Comparison of ENCODE assay signal across 8 mouse cellular contexts in the genomic region with DNA sequence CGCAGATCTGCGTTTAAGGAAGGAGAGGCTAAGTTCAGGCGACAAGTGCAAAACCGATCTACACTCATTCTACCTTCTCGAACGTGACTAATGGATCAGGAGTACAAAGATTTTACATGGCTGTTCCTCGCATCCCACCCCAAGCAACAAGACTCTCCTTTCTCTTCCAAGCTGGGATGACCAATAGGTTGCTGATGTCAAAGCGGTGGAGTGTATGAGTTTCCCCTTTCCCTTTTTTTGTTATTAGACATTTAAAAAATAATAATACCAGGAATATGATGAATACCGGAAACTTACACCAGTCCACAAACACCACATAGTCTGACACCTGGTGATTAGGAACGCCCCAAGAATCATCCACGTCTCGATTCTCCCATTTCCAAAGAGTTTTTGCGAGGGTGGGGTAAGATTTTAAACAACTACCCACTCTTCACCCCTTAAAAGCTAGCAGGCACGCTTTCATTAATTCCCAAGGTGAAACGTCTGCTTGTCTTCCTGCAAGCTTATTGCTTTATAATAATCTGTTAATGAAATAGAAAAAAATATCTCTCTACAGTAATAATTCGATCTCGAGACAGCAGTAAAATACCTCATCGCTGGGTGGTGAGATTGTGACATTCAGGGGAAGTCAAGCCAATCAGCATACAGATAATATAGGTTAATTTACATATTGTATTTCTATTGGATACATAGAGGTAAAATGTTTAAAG. TPM values are rescaled to one million over a fixed set of nuclear protein-coding genes. Genes with fewer than 3 reads are reported as not detected.
DNase-seq lines count a peak whose midpoint lies in the region; ATAC-seq and TF ChIP-seq lines count a peak whose summit lies in the region.

Gene Gpr85 (minus strand): TSS at position 598 of the 710 bp plus-strand sequence.

- peak within 1 kb of the TSS; percentile 78 for H3K9ac ChIP-seq in heart, adult 2 months (ENCODE audit: low read depth, low read length)
- H3K9ac ChIP-seq in embryonic facial prominence, embryonic 11.5 days (replicated peaks; ENCODE audit: low read length): peak within 1 kb of the TSS; percentile 73
- peak within 1 kb of the TSS; percentile 99 for H3K9ac ChIP-seq in hindbrain, embryonic 14.5 days
- H3K9ac ChIP-seq in limb, embryonic 15.5 days: peak within 1 kb of the TSS; percentile 76

- no peak for ATAC-seq in embryonic facial prominence, embryonic 11.5 days (replicated peaks; ENCODE audit: insufficient number of reproducible peaks, low FRiP score, low TSS enrichment, low read depth)
- ATAC-seq in hindbrain, embryonic 14.5 days (ENCODE audit: low FRiP score): peak; percentile 43; the same call in 1 of the 2 replicates
- ATAC-seq in limb, embryonic 15.5 days (ENCODE audit: insufficient number of reproducible peaks, low FRiP score, low TSS enrichment, low read depth): no peak

- no peaks in the 10 kb centered on the region for H3K36me3 ChIP-seq in heart, adult 2 months (ENCODE audit: control insufficient read depth, insufficient read depth, low read length)
- H3K36me3 ChIP-seq in embryonic facial prominence, embryonic 11.5 days (replicated peaks; ENCODE audit: control insufficient read depth, insufficient read depth, low read depth, low read length): no peaks in the 10 kb centered on the region
- peaks cover 4% of the 10 kb centered on the region; the same call in 1 of the 2 replicates for H3K36me3 ChIP-seq in hindbrain, embryonic 14.5 days (replicated peaks; ENCODE audit: control insufficient read depth, insufficient read depth)
- H3K36me3 ChIP-seq in limb, embryonic 15.5 days: no peaks in the 10 kb centered on the region

- no peak for TF ChIP-seq EP300 in heart, adult 2 months (IDR thresholded peaks at IDR 0.05; ENCODE audit: insufficient read depth, low read depth, low read length)

- WGBS in heart, adult 2 months: 48% methylated on average over 18 of the region's 18 CpGs
- 44% methylated on average over 18 of the region's 18 CpGs for WGBS in embryonic facial prominence, embryonic 11.5 days
- WGBS in hindbrain, embryonic 14.5 days: 27% methylated on average over 18 of the region's 18 CpGs
- WGBS in limb, embryonic 15.5 days: 41% methylated on average over 18 of the region's 18 CpGs

- no peaks in the 10 kb centered on the region for H3K9me3 ChIP-seq in embryonic facial prominence, embryonic 11.5 days (replicated peaks; ENCODE audit: control insufficient read depth, low read length)
- H3K9me3 ChIP-seq in hindbrain, embryonic 14.5 days (ENCODE audit: control insufficient read depth, low read length): no peaks in the 10 kb centered on the region
- H3K9me3 ChIP-seq in limb, embryonic 15.5 days: no peaks in the 10 kb centered on the region

- H3K4me1 ChIP-seq in heart, adult 2 months (ENCODE audit: control insufficient read depth, insufficient read depth, low read length): no peaks in the 10 kb centered on the region; the same call in 1 of the 2 replicates
- H3K4me1 ChIP-seq in embryonic facial prominence, embryonic 11.5 days (ENCODE audit: control insufficient read depth, insufficient read depth, low read length): no peaks in the 10 kb centered on the region
- peaks cover 6% of the 10 kb centered on the region; the same call in 1 of the 2 replicates for H3K4me1 ChIP-seq in hindbrain, embryonic 14.5 days (replicated peaks; ENCODE audit: control insufficient read depth, insufficient read depth, low read length)
- peaks cover 12% of the 10 kb centered on the region; the same call in 1 of the 2 replicates for H3K4me1 ChIP-seq in limb, embryonic 15.5 days

- peak within 1 kb of the TSS; percentile 72 for H3K4me3 ChIP-seq in heart, adult 2 months
- H3K4me3 ChIP-seq in embryonic facial prominence, embryonic 11.5 days (ENCODE audit: low read depth, low read length): peak within 1 kb of the TSS; percentile 44
- peak within 1 kb of the TSS; percentile 80 for H3K4me3 ChIP-seq in hindbrain, embryonic 14.5 days (replicated peaks; ENCODE audit: low read length)
- peak within 1 kb of the TSS; percentile 65 for H3K4me3 ChIP-seq in limb, embryonic 15.5 days

- peak within 1 kb of the TSS; percentile 58 for H3K27ac ChIP-seq in heart, adult 2 months
- peak within 1 kb of the TSS; percentile 4; the same call in 1 of the 2 replicates for H3K27ac ChIP-seq in embryonic facial prominence, embryonic 11.5 days (replicated peaks; ENCODE audit: low read depth, low read length)
- peak within 1 kb of the TSS; percentile 100 for H3K27ac ChIP-seq in hindbrain, embryonic 14.5 days
- H3K27ac ChIP-seq in limb, embryonic 15.5 days: peak within 1 kb of the TSS; percentile 84

- H3K79me2 ChIP-seq in heart, adult 2 months (replicated peaks; ENCODE audit: control insufficient read depth, insufficient read depth, low read length): no peaks in the 10 kb centered on the region

- intact Hi-C loops in heart, adult 2 months (cut with DNase I): no loop called here
- intact Hi-C loops in heart, postnatal 14 days (cut with DNase I): no loop called here

- TF ChIP-seq CTCF in heart, adult 2 months (IDR thresholded peaks at IDR 0.05): no peak

- TF ChIP-seq POLR2A in heart, adult 2 months (IDR thresholded peaks at IDR 0.05; ENCODE audit: insufficient read depth, low read depth, low read length): no peak

- DNase-seq in heart, adult 2 months: no peak
- no peak for DNase-seq in heart, postnatal 14 days
- peak; percentile 13 for DNase-seq in ES-CJ7 (ENCODE audit: low read depth, low spot score)
- DNase-seq in embryonic facial prominence, embryonic 11.5 days (ENCODE audit: low spot score): peak; percentile 18
- DNase-seq in hindbrain, embryonic 14.5 days (ENCODE audit: low spot score): peak; percentile 55
- DNase-seq in right cerebral cortex, postnatal 10 days (ENCODE audit: low spot score in 2 of 2): peak; percentile 35 to 57
- DNase-seq in spleen, adult 18-20 months: no peak

- no peaks in the 10 kb centered on the region for H3K27me3 ChIP-seq in heart, adult 2 months (ENCODE audit: control insufficient read depth, insufficient read depth, low read length)
- H3K27me3 ChIP-seq in embryonic facial prominence, embryonic 11.5 days (ENCODE audit: control insufficient read depth, insufficient read depth, low read length): no peaks in the 10 kb centered on the region
- H3K27me3 ChIP-seq in hindbrain, embryonic 14.5 days (ENCODE audit: control insufficient read depth, insufficient read depth, low read length): no peaks in the 10 kb centered on the region
- no peaks in the 10 kb centered on the region for H3K27me3 ChIP-seq in limb, embryonic 15.5 days

- peak within 1 kb of the TSS; percentile 76 for H3K4me2 ChIP-seq in embryonic facial prominence, embryonic 11.5 days (ENCODE audit: low read depth, low read length)
- H3K4me2 ChIP-seq in hindbrain, embryonic 14.5 days (replicated peaks): peak within 1 kb of the TSS; percentile 80
- peak within 1 kb of the TSS; percentile 87 for H3K4me2 ChIP-seq in limb, embryonic 15.5 days

RNA-seq across cellular contexts. Expression of gene Gpr85, which starts in this region (rescaled TPM):
- total RNA-seq in heart, adult 2 months (2021): under 1 TPM; 0.11 to 0.18 TPM
- polyA plus RNA-seq in heart, adult 2 months (2012; rRNA removed): 0.18 and 0.41 TPM in 2 replicates
- total RNA-seq in heart, postnatal 14 days (2021): under 1 TPM; 0.17 to 0.27 TPM
- polyA plus RNA-seq in embryonic facial prominence, embryonic 11.5 days (2014; fragmentation: Nextera tagmentation; extraction: Ambion mirVana): 11.9 and 14.0 TPM in 2 replicates
- polyA plus RNA-seq in hindbrain, embryonic 14.5 days (2014; fragmentation: Nextera tagmentation; extraction: Ambion mirVana): 113 and 126 TPM in 2 replicates
- polyA plus RNA-seq in limb, embryonic 15.5 days (2015; fragmentation: Nextera tagmentation; extraction: Ambion mirVana): 4.0 and 6.2 TPM in 2 replicates

Comparison
In these comparisons a context has a peak if more than half of its experiments do, and no peak if none do; other contexts are left out.
1. DNase-seq: peak in ES-CJ7 (single experiment), embryonic facial prominence, embryonic 11.5 days (single experiment), hindbrain, embryonic 14.5 days (single experiment) and right cerebral cortex, postnatal 10 days (2 of 2); none in heart, adult 2 months (0 of 2), heart, postnatal 14 days (0 of 2) and spleen, adult 18-20 months (0 of 2).
2. H3K27ac ChIP-seq: peak in every context shown above with its lines; median percentile 100 in hindbrain, embryonic 14.5 days; 84 in limb, embryonic 15.5 days; 58 in heart, adult 2 months; 4 in embryonic facial prominence, embryonic 11.5 days.
3. Peak in every context shown above with its lines, with median percentiles within 50 percentile points of each other: H3K4me3 ChIP-seq, H3K9ac ChIP-seq and H3K4me2 ChIP-seq.